ENCODE assay signal across 20 mouse cellular contexts in the genomic region with DNA sequence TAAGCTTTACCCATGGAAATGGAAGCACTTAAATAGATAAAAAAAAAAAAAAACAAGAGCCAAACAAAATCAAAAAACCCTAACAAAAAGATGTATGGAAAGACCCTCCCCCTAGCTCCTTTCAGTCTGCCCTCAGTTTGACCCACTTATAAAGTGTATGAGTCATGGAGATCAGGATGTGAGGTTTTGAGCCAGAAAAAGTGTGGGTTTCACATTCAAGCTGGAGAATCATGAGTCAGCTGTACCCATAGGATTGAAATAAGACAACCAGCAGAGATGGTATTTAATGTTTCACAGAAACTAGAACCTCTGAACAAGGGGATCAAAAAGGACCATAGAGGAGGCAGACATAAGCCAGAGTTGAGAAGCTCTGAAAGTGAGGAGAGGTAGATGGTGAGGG.
"Had no signal": no experiment of that assay in that cellular context is flagged by ENCODE, and none has a peak within 500 bp of the region (broad histone marks: within the 10 kb centered on the region; RNA-seq: fewer than 3 reads in every experiment).

No protein-coding gene starts in this region.

- H3K27ac ChIP-seq: layer of hippocampus, adult 2 months; limb, embryonic 10.5 days; limb, embryonic 13.5 days; liver, embryonic 12.5 days; liver, embryonic 15.5 days; lung, embryonic 15.5 days; midbrain, embryonic 15.5 days; neural tube, embryonic 13.5 days; stomach, postnatal 0 days had no signal

- H3K4me1 ChIP-seq: limb, embryonic 10.5 days; limb, embryonic 13.5 days; liver, embryonic 12.5 days; liver, embryonic 15.5 days; lung, embryonic 15.5 days; midbrain, embryonic 15.5 days; neural tube, embryonic 13.5 days had no signal

- DNase-seq: kidney, adult 18-20 months; kidney, adult 9 months; kidney, postnatal 14 days; layer of hippocampus, adult 9-11 months; liver; lung, adult 18-20 months; lung, postnatal 14 days; lung, postnatal 4 days; retina, postnatal 1 day; right cerebral cortex, postnatal 25 days; thymus, postnatal 25 days had no signal

- H3K4me3 ChIP-seq: layer of hippocampus, adult 2 months; limb, embryonic 10.5 days; limb, embryonic 13.5 days; liver, embryonic 12.5 days; liver, embryonic 15.5 days; lung, embryonic 15.5 days; midbrain, embryonic 15.5 days; neural tube, embryonic 13.5 days had no signal
